Mouse (Mus musculus): ENCODE results near the gene Pde7b.

DNA sequence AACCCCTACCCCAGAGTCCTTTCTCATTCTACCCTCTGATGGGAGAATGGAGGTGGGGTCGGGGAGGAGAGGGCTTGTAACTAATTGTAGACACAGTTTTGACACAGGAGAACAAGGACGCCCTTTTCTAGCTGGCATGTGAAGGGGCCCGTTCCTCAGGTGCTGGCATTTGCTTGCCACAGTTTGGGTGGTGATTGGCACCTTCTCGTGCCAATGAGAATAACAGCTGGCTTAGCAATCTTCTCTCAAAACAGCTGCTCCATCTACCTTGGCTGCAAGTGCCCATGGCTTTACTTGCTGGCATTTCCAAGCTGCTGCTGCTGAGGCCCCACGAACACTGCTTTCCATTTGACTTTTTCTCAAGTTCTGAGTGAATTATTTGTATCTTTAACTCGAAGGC is 223.7 kb downstream of the Pde7b start:
- no peak for TF ChIP-seq POLR2A (IDR thresholded peaks at IDR 0.05; ENCODE audit: low read depth, low read length)
- TF ChIP-seq CTCF (conservative IDR thresholded peaks at IDR 0.05; ENCODE audit: insufficient read depth, insufficient read length, low read depth, low read length), result no peak
